Mouse (Mus musculus): ENCODE measurements at regions not wholly inside any gene's neighbourhood (a gene's known extent, or its start where the extent isn't known, plus 50 kb on each side); places are given as distances from the start of the nearest gene placed in this dataset.

DNA sequence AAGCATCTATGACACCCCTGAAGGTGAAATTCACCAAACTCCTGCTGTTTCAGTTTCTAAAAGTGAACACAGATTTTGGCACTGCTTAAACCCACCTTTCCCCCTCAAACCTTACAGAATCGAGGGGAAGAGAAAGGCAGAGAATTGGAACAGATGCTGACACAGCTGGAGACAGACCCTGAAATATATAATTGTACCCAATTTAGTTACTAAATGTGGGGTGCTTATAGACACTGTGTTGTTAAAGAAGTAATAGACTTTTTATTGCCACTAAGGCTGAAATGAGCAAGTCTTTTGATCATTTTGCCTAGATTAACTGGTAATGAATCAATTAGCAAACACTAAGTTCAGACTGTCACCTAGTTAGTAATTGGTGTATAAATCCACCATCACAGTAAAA, 341.8 kb upstream of the Fam98a start:
- no peak for DNase-seq

DNA sequence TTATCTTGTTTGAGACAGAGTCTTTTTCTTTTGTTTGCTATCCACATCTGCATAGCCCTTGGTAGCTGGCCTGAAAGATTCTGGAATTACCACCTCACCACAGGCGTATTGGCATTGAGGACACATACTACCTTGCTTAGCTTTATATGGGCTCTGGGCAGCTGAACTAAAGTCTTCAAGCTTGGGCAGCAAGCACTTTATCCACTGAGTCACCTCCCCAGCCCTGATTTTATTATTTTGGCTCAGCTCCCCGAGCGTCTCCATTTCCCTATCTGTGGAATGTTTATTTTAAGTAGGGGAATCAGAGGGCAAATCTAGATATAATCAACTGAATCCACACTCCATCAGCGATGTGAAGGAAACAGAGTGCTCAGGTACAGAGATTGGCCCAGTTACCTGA, 340.4 kb upstream of the Fam98a start:
- DNase-seq, result no peak

DNA sequence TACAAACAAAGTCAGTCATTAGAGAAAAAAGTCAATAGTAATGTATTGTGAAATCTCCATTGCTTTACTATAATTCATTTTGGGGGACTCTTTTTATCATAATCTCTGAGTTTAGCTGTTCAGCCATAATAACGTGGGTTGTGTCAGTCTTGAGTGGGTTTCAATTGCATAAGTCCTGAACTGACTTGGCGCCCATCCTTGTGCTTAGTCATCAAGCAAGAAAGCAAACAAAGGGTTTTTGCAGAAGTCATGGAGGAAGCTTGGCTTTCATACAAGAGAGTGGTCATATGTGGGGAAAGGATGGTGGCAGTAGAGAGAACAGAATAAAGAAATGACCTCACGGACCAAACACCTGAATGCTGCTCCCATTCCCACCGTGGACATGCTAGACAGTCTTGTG, 339.8 kb upstream of the Fam98a start:
- no peak for DNase-seq

DNA sequence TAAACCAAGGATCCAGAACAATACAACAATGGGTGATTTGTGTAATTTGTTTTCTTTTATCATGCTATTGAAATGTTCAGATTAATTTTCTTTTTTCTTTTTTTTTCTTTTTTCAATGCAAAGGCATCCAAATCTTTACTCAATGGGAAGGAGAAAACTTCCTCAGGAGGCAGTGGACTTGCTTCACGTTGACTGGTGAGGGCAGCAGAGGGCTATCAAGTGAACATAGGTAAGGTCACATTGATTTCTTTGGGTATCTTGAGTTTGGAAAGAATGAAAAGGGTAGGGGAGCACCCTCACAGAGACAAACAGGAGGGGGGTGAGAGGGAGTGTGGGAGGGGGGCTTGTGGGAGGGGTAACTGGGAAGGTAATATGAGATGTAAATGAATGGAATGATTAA, 326.1 kb upstream of the Fam98a start:
- DNase-seq, result no peak

DNA sequence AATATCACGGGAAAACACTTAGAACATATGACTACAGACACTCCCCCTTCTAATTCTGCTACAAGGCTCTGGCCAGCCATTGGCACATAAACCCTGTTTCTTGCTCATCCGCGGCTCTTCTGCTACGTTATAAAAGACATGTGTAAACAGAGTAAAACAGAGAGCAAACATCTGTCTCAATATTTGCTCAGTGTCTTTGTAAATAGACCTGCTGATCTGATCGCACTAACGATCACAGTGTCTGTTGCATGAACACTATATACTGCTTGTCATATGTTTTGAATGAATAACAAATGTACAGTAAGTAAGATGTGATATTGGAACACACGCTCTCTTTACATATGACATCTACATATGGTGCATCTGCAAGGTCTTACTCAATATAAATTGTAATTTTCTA, 325.1 kb upstream of the Fam98a start:
- no peak for DNase-seq

DNA sequence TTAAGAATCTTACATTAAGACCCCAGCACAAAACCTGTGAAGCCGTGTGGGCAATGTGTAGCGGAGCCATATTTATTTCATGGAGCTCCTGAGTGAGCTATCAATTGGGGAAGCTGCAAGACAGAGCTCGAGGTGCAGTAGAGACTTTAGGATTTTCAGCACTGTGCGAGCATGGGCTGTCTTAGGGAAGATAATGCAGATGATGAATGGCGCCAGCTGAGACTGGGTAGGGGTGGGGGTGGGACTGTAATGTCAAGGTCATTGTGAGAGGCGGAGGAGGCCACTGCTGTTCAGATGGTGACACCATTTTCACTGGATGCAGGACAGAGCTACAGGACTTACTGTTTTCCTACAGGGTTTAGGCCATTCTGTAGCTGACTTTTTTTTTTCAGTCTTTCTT, 322.8 kb upstream of the Fam98a start:
- no peak for DNase-seq

DNA sequence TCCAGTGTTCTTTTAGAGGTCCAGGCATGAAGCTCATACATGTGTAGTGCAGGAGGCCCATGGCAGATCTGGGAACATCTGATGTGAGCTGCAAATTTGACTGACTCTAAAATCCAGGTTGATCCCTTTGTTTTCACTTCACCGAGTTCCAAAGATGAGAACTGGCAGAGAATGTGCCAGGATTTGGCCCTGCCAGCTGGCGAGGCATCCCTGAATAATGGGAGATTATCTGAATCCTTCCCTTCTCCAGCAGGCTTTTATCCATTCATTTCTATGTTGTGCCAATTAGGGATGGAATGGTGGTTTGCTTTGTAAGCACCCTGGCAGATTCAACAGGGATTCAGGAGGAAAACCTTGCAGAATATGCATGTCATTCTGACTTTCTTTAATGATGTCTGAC, 318.7 kb upstream of the Fam98a start:
- DNase-seq, result no peak

DNA sequence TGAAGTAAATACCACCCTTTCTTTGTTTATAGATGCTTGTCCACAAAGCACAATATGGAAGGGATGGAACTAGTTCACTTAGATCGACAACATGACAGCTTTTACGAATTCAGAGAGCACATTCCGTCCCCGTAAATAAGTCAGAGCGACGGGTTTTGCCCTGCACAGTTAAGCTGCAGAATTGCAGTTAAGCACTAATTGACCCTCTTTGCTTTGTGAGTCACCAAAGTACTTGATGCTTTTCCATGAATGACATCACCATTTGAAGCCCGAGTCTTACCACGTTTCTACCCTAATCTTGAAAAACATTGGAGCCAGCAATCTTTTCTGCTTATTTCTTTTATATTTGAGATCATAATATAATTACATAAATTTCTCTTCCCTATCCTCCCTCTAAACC, 305.3 kb upstream of the Fam98a start:
- no peak for DNase-seq

DNA sequence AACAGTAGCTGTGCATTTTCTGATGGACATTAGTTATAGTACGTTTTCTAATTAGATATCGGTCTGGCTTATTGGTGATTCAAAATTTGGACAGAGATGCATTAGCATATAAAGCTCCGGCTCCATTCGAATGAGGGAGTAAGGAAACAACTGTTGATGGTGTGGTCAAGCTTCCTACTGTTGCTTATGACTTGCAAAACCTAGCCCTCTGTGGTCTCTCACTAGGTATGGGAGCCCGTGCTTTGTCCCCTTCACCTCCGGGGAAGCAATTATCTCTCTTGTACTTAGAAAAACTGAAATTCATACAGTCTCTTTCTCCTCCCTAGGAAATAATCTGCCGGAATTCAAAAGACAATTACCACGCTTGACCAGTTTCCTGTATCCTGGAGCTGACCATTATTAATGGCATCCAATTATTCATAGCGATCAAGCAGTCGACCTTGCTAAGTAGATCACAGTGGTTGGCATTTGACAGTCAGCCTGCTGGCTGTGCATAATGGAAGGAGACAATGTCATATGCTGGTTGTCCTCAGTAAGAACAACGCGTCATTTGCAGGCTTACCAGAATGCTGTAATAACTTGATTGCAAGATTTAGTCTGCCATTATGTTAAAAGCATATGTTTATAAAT, 264.4 kb upstream of the Fam98a start:
- DNase-seq, result no peak

DNA sequence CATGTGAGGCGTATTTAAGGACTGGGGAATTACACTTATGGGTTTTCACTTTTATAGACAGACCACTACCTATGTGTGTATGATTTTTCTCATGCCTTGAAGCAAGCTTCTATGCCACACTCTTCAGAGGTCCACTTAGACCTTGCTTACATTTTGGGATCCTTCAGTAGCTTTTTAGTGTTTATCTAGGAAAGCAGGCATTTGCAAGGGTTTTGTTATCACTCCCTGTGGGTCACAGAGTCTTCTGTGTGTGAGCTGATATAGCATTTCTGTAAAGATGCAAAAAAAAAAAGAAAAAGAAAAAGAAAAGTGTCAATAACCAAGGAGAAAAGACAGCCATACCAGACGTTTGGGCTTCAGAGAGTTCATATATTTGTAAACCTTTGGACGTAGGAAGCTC, 260.4 kb upstream of the Fam98a start:
- DNase-seq, result no peak

DNA sequence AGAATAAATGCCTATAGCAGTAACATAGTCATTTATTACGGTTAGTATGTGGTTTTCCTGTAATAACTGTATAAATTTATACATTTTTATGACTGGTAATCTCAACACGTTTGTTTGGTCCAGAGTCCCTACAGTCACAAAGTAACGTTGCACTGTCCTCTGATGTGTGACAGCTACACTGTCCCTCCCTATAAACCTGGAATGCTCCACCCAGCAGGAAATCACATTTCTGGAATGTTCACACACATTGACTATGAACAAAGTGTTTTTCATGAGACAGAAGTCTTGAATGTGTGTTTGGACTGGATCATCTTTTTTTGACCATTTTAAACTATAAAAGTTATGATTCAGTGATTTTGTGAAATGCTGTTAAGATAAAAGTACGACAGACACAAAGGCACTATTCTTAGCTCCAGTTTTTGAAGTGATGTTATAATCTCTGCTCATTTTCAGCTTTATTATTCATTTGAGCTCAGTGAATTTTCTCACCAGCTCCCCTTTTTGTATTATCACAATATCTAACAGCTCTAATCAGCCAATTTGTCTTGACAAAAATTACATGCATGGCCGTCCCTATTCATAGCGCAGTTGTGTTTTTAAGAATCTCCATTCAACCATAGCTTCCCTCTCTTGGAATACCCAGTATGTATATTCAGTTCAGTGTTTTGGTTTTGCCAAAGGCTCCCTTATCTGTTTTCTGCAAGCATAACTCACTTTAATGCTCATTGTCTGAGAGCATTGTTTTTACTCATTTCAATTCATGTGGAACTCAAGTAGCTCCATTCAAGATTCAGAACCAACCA, 257.0 kb upstream of the Fam98a start:
- no peak for DNase-seq

DNA sequence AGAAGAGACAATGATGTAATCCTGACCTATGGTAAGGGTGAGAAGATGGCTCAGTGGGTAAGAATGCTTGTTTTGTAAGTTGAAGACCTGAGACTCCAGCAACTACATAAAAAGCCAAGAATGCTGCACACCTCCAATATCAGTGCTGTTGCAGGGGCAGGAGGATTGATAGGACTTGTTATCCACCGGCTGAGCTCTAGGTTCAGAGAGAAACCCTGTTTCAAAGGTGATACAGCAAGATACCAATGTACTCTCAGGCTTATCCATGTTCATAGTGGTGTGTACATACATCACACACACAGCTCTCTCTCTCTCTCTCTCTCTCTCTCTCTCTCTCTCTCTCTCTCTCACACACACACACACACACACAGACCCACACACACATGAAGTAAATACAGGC, 256.3 kb upstream of the Fam98a start:
- no peak for DNase-seq

DNA sequence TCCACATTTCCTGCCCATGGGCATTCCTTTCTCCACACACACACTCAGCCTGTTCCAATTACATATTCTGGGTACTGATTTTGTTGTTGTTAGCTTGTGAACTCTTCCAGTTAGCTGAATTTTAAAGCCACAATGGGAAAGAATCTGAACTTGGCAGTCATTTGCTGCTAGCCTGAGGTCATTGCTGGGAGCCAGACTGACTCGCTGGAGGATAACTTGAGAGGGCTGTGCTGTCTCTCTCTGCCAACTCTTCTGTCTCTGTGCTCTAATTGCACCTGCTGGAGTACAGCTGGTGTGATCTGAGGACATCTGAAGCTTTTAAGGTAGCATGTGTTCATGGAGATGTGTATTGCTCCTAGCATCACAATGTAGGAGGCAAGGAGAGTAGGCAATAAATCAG, 252.6 kb upstream of the Fam98a start:
- DNase-seq, result no peak

DNA sequence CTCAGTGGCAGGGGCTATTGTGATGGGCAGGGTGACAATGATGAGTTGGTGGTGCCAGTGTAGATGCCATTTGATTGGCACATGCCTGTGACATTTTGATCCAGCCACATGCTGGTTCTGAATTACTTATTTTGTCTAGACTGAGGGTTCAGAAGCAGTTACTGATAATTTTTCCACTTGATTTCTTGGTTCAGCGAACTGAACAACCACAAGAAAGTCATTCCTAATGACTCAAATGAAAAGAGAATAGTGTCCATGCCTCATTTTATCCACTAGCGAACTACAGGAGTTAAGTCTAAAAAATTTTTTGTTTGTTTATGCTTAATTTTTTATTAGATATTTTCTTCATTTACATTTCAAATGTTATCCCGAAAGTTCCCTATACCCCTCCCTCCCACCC, 244.6 kb upstream of the Fam98a start:
- no peak for DNase-seq

DNA sequence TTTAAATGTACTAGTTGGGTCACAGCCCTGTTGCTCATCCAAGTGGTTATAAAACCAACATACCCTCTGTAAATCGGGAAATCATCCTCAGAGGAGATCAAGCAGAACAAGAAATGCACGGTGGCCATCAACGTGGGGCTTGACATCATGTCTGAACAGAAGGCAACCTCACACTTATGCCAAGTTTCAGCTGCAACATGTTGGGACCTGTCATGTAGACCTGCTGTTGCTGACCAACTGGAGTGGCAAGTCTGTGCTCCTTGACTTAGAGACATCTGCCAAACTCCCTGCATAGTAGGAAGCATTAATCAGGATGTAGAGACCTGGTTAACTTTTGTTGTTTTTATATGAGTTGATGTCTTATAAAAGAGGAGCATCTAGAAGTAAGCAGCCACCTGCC, 244.0 kb upstream of the Fam98a start:
- no peak for DNase-seq

DNA sequence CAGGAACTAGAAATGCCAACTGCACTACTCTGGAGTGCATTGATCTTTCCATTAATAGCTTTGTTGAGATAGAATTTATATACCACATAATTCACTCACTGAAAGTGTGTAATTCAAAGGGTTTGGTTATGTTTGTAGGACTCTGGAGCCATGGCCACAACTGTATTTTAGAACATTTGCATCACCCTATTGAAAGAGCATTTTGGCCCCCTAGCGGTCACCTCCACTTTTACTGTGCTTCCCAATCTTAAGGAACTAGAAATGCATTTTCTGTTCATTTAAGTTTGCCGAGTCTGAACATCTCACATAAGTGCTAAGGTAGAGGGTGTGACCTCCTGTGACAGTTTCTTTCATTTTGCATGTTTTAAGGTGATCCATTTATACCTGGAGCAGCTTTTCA, 228.0 kb upstream of the Fam98a start:
- DNase-seq, result no peak

DNA sequence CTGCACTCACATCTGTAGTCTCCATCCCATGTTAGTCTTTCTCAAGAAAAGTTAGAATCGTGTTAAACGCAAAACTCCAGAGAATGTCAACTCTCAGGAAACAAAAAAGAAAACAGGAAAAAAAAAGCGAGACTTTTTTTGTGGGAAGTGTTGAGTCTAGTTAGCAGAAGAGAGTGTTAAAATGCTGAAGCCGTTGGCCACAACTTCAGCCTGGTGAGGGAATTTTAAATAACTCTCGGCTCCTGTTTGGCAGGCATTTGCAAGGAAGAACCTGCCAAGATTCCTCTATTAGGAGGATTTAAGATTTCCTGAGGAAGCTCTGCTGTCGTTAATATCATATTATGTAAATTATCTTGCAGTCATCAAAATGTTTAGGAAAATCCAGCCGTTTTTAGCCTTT, 224.9 kb upstream of the Fam98a start:
- DNase-seq, result no peak

DNA sequence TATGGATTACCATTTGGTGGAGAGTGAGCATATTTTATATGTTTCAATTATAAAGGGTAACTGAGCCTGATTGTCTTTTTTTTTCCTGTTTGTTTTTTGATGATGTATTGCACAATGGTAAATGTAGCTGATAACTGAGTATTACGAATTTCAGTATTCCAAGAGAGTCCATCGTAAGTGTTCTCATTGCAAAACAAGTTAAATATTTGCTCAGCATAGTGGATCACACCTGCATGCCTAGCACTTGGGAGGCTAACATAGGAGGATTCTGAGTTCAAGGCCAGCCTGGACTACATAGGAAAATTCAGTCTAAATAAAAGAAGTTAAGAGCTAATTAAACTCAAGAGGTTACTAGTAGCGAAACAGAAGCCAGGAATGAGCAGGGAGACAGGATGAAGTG, 223.8 kb upstream of the Fam98a start:
- DNase-seq, result no peak

DNA sequence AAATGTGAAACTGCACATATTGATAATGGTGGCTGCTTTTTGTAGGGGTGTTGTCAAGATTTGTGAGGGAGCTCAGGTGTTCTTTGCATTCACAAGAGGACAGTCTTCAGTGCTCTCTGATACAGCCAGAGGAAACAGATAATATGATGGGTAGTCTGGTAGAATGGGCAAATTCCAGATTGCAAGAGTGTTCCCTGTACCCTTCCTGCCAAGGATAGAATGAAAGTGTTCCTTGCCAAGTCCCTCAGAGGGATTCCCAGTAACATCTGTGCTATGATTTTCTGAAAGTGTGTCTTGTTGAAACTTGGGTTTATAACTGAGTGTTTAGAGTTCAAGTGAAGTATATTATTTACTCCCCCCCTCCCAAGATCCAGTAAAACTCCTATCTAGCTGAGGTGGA, 221.1 kb upstream of the Fam98a start:
- no peak for DNase-seq

DNA sequence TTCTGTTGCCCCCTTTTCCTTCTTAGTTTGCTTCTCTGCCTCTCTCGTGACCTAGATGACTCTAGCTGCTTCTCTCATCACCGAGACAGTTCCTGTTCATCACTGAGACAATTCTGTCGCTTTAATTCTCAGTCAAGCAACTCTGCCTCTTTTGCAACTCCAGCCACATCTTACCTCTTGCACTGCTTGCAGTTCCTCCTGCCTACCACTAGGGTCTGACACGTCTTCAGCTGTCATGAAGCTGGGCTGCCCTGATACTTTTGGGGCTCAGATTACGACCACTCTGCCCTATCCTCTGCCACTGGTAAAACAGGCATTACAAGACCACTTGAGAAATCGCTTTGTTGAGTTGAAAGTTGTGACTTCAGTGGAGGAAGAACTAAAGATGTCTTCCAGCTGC, 216.9 kb upstream of the Fam98a start:
- no peak for DNase-seq

DNA sequence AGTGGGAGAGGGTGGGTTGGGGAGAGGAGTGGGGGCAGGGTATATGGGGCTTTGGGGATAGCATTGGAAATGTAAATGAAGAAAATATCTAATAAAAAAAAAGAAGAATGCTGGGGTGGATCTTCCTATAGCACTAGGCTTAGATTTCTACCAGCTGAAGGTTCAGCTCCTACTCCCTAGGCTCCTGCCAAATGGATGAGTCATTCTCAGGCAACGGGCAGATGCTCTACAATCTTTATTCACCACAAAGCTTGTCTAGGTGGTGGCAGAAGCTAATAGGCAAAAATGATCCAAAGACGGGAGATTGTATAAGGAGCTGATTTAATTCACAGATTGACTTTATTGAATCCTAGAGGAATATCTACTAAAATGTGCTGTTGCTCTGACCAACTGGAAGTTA, 211.6 kb upstream of the Fam98a start:
- DNase-seq, result no peak

DNA sequence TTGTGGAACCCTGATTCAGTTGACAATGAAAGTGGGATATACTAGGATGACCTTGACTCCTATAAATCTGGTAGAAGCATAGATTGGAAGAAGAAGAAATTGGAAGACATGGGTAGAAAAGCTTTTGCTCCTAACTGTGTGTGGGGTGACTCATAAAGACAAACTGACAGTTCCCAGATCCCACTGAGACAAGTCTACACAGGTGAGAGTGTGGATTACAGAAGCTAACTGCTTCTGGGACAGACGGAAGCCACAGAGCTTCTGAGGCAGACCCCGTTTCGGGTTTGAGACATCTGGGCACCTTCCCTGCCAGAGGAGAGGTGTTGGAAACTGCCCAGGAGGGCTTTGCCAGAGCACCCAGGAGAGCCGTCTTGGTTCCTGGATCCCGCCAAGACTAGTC, 204.7 kb upstream of the Fam98a start:
- DNase-seq, result no peak

DNA sequence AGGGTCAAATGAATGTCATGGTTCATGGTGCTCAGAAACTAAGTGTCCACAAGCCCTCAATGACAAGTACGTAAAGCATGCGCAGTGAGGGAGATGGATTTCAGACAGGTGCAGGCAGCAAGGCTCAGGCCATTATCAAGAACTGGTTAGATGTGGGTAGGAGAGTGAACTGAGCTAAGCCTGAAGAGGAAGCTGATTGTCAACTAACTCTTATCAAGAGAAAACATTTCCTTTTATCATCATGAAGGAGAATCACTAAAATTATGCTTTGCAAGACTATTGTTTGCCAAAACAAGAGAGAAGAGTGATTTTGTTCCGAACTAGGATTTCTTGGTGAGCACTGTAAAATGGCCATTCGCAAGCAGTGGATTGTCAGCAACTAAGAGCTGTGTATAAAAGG, 164.7 kb upstream of the Fam98a start:
- no peak for DNase-seq

DNA sequence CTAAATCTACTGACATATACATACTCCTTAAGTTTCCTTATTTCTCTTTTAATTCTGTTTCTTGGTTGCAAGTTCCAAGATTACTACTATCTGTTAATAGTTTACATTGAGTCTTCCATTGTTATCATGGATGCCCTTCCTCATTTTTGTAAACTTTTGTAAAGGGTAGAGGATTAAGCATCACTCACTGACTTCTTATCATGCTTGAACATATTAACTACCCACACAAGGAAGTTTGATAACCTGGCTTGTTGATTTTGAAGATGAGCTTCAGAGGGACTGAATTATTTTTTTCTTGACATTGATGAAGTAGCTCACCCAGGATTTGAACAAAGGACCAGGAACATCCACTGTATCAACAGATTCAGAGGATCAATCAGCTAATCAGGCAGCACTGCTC, 162.8 kb upstream of the Fam98a start:
- DNase-seq, result no peak

DNA sequence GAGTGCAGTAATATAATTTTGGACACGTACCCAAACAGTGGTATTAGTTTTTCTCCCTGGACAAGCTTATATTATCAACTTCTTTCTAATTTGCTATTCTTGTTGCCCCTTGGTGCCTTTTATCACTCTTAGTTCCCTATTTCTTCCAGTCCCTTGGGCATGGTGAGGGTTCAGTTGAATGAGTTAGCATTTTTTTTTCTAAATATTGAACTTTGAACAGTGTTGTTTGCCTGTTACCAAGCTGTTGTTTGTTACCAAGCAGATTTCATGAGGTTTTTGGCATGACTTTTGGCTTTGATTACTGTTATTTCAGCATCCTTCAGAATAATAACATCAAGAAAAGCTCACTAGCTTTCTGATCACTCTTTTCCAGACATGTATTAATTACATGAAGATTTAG, 162.3 kb upstream of the Fam98a start:
- DNase-seq, result no peak
